In genomic region chr9:61889855-61890254, GRCm38 (mm10) we compare ENCODE assay signal across 15 mouse cellular contexts. TPM values are rescaled to one million over a fixed set of nuclear protein-coding genes. Genes with fewer than 3 reads are reported as not detected.
DNase-seq lines count a peak whose midpoint lies in the region; ATAC-seq lines count a peak whose summit lies in the region.
"Had no signal": no experiment of that assay in that cellular context is flagged by ENCODE, and none has a peak within 500 bp of the region (broad histone marks: within the 10 kb centered on the region; RNA-seq: fewer than 3 reads in every experiment).

No protein-coding gene starts in this region.

- no peak overlapping the region for H3K27ac ChIP-seq in heart, embryonic 10.5 days
- H3K27ac ChIP-seq in hindbrain, embryonic 12.5 days = peak overlapping the region; percentile 74
- peak overlapping the region; percentile 61 for H3K27ac ChIP-seq in neural tube, embryonic 13.5 days (replicated peaks)
- H3K27ac ChIP-seq: forebrain, embryonic 15.5 days; liver, embryonic 13.5 days; macrophage had no signal

- H3K4me2 ChIP-seq in hindbrain, embryonic 12.5 days (replicated peaks) = no peak overlapping the region
- no peak overlapping the region for H3K4me2 ChIP-seq in neural tube, embryonic 13.5 days
- H3K4me2 ChIP-seq: forebrain, embryonic 15.5 days; liver, embryonic 13.5 days had no signal

- no peak overlapping the region for H3K9ac ChIP-seq in hindbrain, embryonic 12.5 days
- no peak overlapping the region for H3K9ac ChIP-seq in neural tube, embryonic 13.5 days
- H3K9ac ChIP-seq: forebrain, embryonic 15.5 days; liver, embryonic 13.5 days had no signal

- H3K4me1 ChIP-seq in heart, embryonic 10.5 days = peaks cover 5% of the 10 kb centered on the region
- H3K4me1 ChIP-seq in hindbrain, embryonic 12.5 days = peaks cover 26% of the 10 kb centered on the region
- H3K4me1 ChIP-seq in neural tube, embryonic 13.5 days (replicated peaks) = peaks cover 41% of the 10 kb centered on the region
- H3K4me1 ChIP-seq: liver, embryonic 13.5 days had no signal

- ATAC-seq in hindbrain, embryonic 12.5 days (ENCODE audit: low FRiP score) = 0 out of 2 replicates have a peak, but pooled peaks have one; percentile 35
- peak; percentile 37; the same call in 1 of the 2 replicates for ATAC-seq in neural tube, embryonic 13.5 days (ENCODE audit: low read depth)
- ATAC-seq in erythroblast, adult 5-6 weeks (replicated peaks; ENCODE audit: low FRiP score, poor library complexity, severe bottlenecking) = no peak
- ATAC-seq: forebrain, embryonic 15.5 days; intestine, embryonic 16.5 days had no signal

- WGBS in heart, embryonic 10.5 days = 61% methylated on average over 8 of the region's 8 CpGs
- WGBS in hindbrain, embryonic 12.5 days = 29% methylated on average over 8 of the region's 8 CpGs
- 26% methylated on average over 8 of the region's 8 CpGs for WGBS in neural tube, embryonic 13.5 days

- DNase-seq in heart, adult 18-20 months = peak; percentile 73 to 75
- DNase-seq in heart, embryonic 10.5 days (ENCODE audit: low spot score) = no peak
- DNase-seq in heart, adult 8-10 months (ENCODE audit: low spot score) = peak; percentile 64
- DNase-seq in right cerebral cortex, postnatal 4 days = no peak
- DNase-seq: embryo, embryonic 11 days; gastrocnemius, postnatal 25 days; liver, embryonic 13.5 days; right cerebral cortex, adult 18-20 months; thymus, postnatal 25 days had no signal

- no peak overlapping the region for H3K4me3 ChIP-seq in heart, embryonic 10.5 days
- H3K4me3 ChIP-seq in hindbrain, embryonic 12.5 days = no peak overlapping the region
- H3K4me3 ChIP-seq in neural tube, embryonic 13.5 days = no peak overlapping the region
- H3K4me3 ChIP-seq: forebrain, embryonic 15.5 days; liver, embryonic 13.5 days had no signal

- H3K27me3 ChIP-seq in heart, embryonic 10.5 days (ENCODE audit: insufficient read depth, poor library complexity, severe bottlenecking) = peaks cover 13% of the 10 kb centered on the region; the same call in 1 of the 2 replicates
- no peaks in the 10 kb centered on the region for H3K27me3 ChIP-seq in hindbrain, embryonic 12.5 days
- H3K27me3 ChIP-seq in neural tube, embryonic 13.5 days = 0 out of 2 replicates have a peak, but pooled peaks cover 10% of the 10 kb centered on the region
- H3K27me3 ChIP-seq: forebrain, embryonic 15.5 days had no signal

- H3K36me3 ChIP-seq in heart, embryonic 10.5 days = no peaks in the 10 kb centered on the region
- H3K36me3 ChIP-seq in hindbrain, embryonic 12.5 days = no peaks in the 10 kb centered on the region
- H3K36me3 ChIP-seq in neural tube, embryonic 13.5 days = no peaks in the 10 kb centered on the region
- H3K36me3 ChIP-seq: forebrain, embryonic 15.5 days; liver, embryonic 13.5 days had no signal

- H3K9me3 ChIP-seq in heart, embryonic 10.5 days = no peaks in the 10 kb centered on the region
- H3K9me3 ChIP-seq in hindbrain, embryonic 12.5 days (replicated peaks) = no peaks in the 10 kb centered on the region
- no peaks in the 10 kb centered on the region for H3K9me3 ChIP-seq in neural tube, embryonic 13.5 days
- H3K9me3 ChIP-seq: forebrain, embryonic 15.5 days; liver, embryonic 13.5 days had no signal

RNA-seq across cellular contexts. Expression of gene Rplp1, which starts 24.5 kb away (rescaled TPM):
- 1,000 to 10,000 TPM; 1,497 to 1,660 TPM for total RNA-seq in heart, adult 18-20 months (2021)
- polyA plus RNA-seq in heart, embryonic 10.5 days (2016; fragmentation: Nextera tagmentation; extraction: Ambion mirVana) = 900 and 968 TPM in 2 replicates
- 1,000 to 10,000 TPM; 1,398 to 1,706 (median 1,515) TPM for total RNA-seq in heart, adult 8-10 months (2022)
- 692 and 796 TPM in 2 replicates for polyA plus RNA-seq in hindbrain, embryonic 12.5 days (2016; fragmentation: Nextera tagmentation; extraction: Ambion mirVana)
- polyA plus RNA-seq in neural tube, embryonic 13.5 days (2015; fragmentation: Nextera tagmentation; extraction: Ambion mirVana) = 975 and 981 TPM in 2 replicates
- 655 and 829 TPM in 2 replicates for total RNA-seq in erythroblast, adult 5-6 weeks (2015; ENCODE audit: low replicate concordance)
- total RNA-seq in erythroblast, adult 5-6 weeks (2017; ENCODE audit: low replicate concordance) = 835 and 981 TPM in 2 replicates

RNA-seq across cellular contexts. Expression of gene Kif23, which starts 56.7 kb away (rescaled TPM):
- total RNA-seq in heart, adult 18-20 months (2021) = 1 to 10 TPM; 1.2 to 3.1 TPM
- 105 and 112 TPM in 2 replicates for polyA plus RNA-seq in heart, embryonic 10.5 days (2016; fragmentation: Nextera tagmentation; extraction: Ambion mirVana)
- total RNA-seq in heart, adult 8-10 months (2022) = 1 to 10 TPM in 3 of 4 experiments, under 1 TPM in 1; 0.56 to 2.3 (median 1.4) TPM
- polyA plus RNA-seq in hindbrain, embryonic 12.5 days (2016; fragmentation: Nextera tagmentation; extraction: Ambion mirVana) = 72.2 and 75.6 TPM in 2 replicates
- 17.0 and 19.7 TPM in 2 replicates for polyA plus RNA-seq in neural tube, embryonic 13.5 days (2015; fragmentation: Nextera tagmentation; extraction: Ambion mirVana)
- total RNA-seq in erythroblast, adult 5-6 weeks (2015; ENCODE audit: low replicate concordance) = 67.1 and 70.2 TPM in 2 replicates
- 131 and 155 TPM in 2 replicates for total RNA-seq in erythroblast, adult 5-6 weeks (2017; ENCODE audit: low replicate concordance)

Comparison
In these comparisons a context has a peak if more than half of its experiments do, and no peak if none do; other contexts are left out.
1. DNase-seq: peak in heart, adult 18-20 months (2 of 2) and heart, adult 8-10 months (single experiment); none in heart, embryonic 10.5 days (single experiment) and right cerebral cortex, postnatal 4 days (single experiment).
2. RNA of gene Kif23, which starts 56.7 kb away (total RNA-seq): 67.1 to 155 TPM in erythroblast, adult 5-6 weeks; 1.2 to 3.1 TPM in heart, adult 18-20 months and 0.56 to 2.3 TPM in heart, adult 8-10 months; every median in the first group is over 10 times any median in the second.